Mouse (Mus musculus) heart, postnatal 0 days (tissue): ENCODE measurements around the gene Yaf2.

ENCODE experiments used
- CTCF ChIP-seq: IDR thresholded peaks from 2 replicates; pipeline ENCODE4 v1.5.1; 2016; ENCODE audit warnings: antibody characterized with exemption, control low read depth, low read depth
- EP300 ChIP-seq: IDR thresholded peaks from 2 replicates; pipeline ENCODE4 v1.6.1; 2016; ENCODE audit warnings: antibody characterized with exemption, low read depth

DNA sequence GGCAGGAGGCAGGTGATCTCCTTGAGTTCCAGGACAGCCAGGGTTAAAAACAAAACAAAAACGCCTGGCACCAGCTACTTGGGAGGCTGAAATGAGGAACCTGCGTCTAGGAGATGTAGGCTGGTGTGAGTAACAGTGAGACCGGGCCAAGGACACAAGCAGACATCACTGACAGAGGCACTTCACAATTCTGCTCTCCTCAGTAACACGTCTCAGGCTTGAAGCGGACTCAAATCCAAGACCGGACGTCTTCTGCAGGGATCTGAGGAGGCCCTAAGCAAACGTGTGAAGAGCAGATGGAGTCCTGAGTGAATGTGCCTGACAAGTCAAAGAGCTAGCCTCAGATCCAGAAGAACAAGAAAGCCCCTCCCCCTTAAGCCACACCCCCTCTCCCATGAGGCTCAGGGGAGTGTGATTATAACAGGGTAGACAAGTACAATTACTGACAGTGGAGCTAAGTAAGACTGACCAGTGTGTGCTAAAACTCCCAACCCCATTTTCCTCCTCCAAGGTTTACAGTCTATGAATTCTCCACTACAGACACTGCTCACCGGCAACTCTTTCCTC is 66.4 kb downstream of the Yaf2 start:
- no peak for TF ChIP-seq CTCF
- TF ChIP-seq EP300: no peak
